Mouse (Mus musculus) forebrain, postnatal 0 days (tissue): ENCODE results near the gene Klhl35. TPM values are rescaled to one million over a fixed set of nuclear protein-coding genes. Genes with fewer than 3 reads are reported as not detected.

Source experiments
- ATAC-seq: fragments of 200-750 bp; cut with Nextera tagmentation; 2 replicates; pipeline ENCODE4 v1.8.0; 2017; ENCODE audit warnings: mild to moderate bottlenecking, moderate library complexity
- DNase-seq: peaks from one replicate; pipeline ENCODE4 v3.0.0-alpha.2; 2015
- H3K27ac ChIP-seq: fragments of 300-500 bp; sonication (generic); 2 replicates; pipeline ENCODE4 v1.5.1; 2014; ENCODE audit warnings: low read depth, mild to moderate bottlenecking, antibody characterized with exemption, low read length, moderate library complexity, mixed read lengths
- H3K27me3 ChIP-seq: fragments of 300-500 bp; sonication (generic); 2 replicates; pipeline ENCODE4 v1.6.1; 2014; ENCODE audit warnings: mild to moderate bottlenecking, low read length, mixed read lengths; ENCODE audit not compliant: insufficient read depth
- H3K36me3 ChIP-seq: fragments of 300-500 bp; sonication (generic); 2 replicates; pipeline ENCODE4 v1.6.1; 2014; ENCODE audit warnings: mild to moderate bottlenecking, moderate library complexity; ENCODE audit not compliant: insufficient read depth
- H3K4me1 ChIP-seq: fragments of 300-500 bp; sonication (generic); 2 replicates; pipeline ENCODE4 v1.6.1; 2014; ENCODE audit warnings: antibody characterized with exemption; ENCODE audit not compliant: insufficient read depth
- H3K4me2 ChIP-seq: fragments of 300-500 bp; sonication (generic); 2 replicates; pipeline ENCODE4 v1.6.1; 2014; ENCODE audit warnings: low read depth, mild to moderate bottlenecking, moderate library complexity
- H3K4me3 ChIP-seq: fragments of 300-500 bp; sonication (generic); 2 replicates; pipeline ENCODE4 v1.5.1; 2014; ENCODE audit warnings: low read depth, low read length, mixed read lengths
- H3K9ac ChIP-seq: fragments of 300-500 bp; sonication (generic); 2 replicates; pipeline ENCODE4 v1.6.1; 2014; ENCODE audit warnings: mild to moderate bottlenecking
- H3K9me3 ChIP-seq: fragments of 300-500 bp; sonication (generic); 2 replicates; pipeline ENCODE4 v1.6.1; 2016; ENCODE audit warnings: low read length
- CTCF ChIP-seq: sonication (generic); IDR thresholded peaks from 2 replicates; pipeline ENCODE4 v1.5.1; 2016; ENCODE audit warnings: antibody characterized with exemption, control low read depth, low read depth
- WGBS: fragments of 180-500 bp; shearing (Covaris S2); extraction: QIAGEN DNeasy Blood & Tissue Kit; methylation state at CpG from one replicate; pipeline ENCODE4 v1.1.7; 2014; 5-methylcytosine and 5-hydroxymethylcytosine counted together
- polyA plus RNA-seq: library from polyadenylated mRNA; unstranded; fragments of >200 nt; fragmentation: Nextera tagmentation; extraction: Ambion mirVana; gene quantifications from 2 replicates; pipeline ENCODE4 v1.2.1, GENCODE M21; 2015
- total RNA-seq: library from RNA; depleted of rRNA; stranded (reverse); fragments of >200 nt; gene quantifications from 2 replicates; pipeline ENCODE4 v1.2.3, GENCODE M21; 2014

The Klhl35 gene
- total and polyA plus RNA-seq, 2 experiments from 2014 or later: 3.4 to 3.8 TPM

DNA sequence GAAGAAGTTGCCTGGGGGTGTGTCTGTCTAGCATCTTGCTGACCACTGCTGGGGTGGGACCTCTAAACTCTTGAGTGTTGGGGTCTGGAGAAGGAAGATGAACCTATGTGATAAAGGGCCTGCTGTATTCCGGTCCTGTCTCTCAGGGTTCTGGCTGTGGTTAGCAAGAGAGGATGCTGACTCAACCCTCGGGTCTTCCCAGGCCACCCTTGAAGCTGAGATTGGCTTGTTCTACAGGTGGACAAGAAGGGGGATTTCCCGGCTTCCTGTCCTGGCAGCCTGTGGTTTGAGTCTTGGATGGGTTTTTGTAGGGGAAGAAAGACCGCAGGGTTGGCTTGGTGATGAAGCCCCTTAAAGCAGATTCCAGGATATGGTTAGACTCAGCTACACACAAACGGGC lies 37.0 kb upstream of the Klhl35 start:
- H3K4me1 ChIP-seq: peaks cover 10% of the 10 kb centered on the region; the same call in 1 of the 2 replicates
- no peak for ATAC-seq
- H3K36me3 ChIP-seq: peaks cover 5% of the 10 kb centered on the region; the same call in 1 of the 2 replicates
- DNase-seq: no peak
- 91% methylated on average over 5 of the region's 5 CpGs for WGBS
- H3K4me2 ChIP-seq: no peak overlapping the region
- no peak overlapping the region for H3K9ac ChIP-seq
- H3K27ac ChIP-seq: no peak overlapping the region
- H3K4me3 ChIP-seq: no peak overlapping the region
- no peaks in the 10 kb centered on the region for H3K27me3 ChIP-seq
- TF ChIP-seq CTCF: no peak
- no peaks in the 10 kb centered on the region for H3K9me3 ChIP-seq

DNA sequence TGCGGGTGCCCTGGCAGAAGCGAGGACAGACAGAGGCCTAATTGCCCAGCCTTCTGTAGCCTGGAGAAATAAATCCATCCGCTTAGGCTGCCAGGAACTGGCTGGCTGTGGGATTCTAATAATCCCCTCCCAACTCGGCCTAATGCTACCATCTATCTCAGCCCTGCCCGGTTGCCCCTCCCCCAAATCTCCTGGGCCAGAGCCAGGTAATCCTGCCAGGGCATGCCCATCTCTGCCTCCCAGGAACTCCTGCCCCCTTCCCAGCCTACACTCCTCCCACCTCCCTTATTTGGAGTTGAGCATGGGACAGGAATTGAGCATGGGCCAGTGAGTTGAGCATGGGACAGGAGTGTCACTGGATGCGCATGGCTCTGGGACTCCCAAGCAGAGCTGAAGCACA lies 36.0 kb upstream of the Klhl35 start:
- H3K4me3 ChIP-seq: no peak overlapping the region
- WGBS: 28% methylated on average over 6 of the region's 6 CpGs
- no peaks in the 10 kb centered on the region for H3K9me3 ChIP-seq
- peak; percentile 28 for ATAC-seq
- peaks cover 10% of the 10 kb centered on the region; the same call in 1 of the 2 replicates for H3K4me1 ChIP-seq
- TF ChIP-seq CTCF: no peak
- no peaks in the 10 kb centered on the region for H3K27me3 ChIP-seq
- peaks cover 5% of the 10 kb centered on the region; the same call in 1 of the 2 replicates for H3K36me3 ChIP-seq
- no peak overlapping the region for H3K9ac ChIP-seq
- no peak overlapping the region for H3K4me2 ChIP-seq
- DNase-seq: peak; percentile 45
- H3K27ac ChIP-seq: no peak overlapping the region

DNA sequence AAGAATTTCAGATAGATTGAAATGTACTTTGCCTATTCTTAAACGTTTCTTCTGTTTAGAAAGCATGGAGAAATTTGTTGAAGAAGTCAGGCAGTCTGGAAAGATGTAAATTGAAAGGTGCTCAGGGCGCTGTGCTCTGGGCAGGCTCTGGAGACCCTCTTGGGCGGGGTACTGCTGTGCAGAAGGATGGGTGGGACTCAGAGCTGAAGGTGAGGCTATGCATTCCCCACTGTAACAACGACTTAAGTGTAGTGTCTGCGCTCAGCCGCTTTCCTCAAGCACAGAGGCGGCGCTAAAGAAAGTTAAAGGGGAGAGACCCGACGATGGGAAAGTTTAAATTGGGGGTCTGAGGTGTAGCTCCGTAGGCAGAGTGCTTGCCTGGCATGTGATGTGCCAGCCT lies 35.6 kb upstream of the Klhl35 start:
- ATAC-seq (no peak), DNase-seq (no peak)
- Histone ChIP-seq H3K4me1 (peaks cover 10% of the 10 kb centered on the region; the same call in 1 of the 2 replicates), H3K4me2 (no peak overlapping the region), H3K27ac (no peak overlapping the region), H3K4me3 (no peak overlapping the region), H3K9ac (no peak overlapping the region), H3K27me3 (no peaks in the 10 kb centered on the region), H3K9me3 (no peaks in the 10 kb centered on the region), H3K36me3 (peaks cover 2% of the 10 kb centered on the region; the same call in 1 of the 2 replicates)
- 60% methylated on average over 11 of the region's 11 CpGs for WGBS
- no peak for TF ChIP-seq CTCF

DNA sequence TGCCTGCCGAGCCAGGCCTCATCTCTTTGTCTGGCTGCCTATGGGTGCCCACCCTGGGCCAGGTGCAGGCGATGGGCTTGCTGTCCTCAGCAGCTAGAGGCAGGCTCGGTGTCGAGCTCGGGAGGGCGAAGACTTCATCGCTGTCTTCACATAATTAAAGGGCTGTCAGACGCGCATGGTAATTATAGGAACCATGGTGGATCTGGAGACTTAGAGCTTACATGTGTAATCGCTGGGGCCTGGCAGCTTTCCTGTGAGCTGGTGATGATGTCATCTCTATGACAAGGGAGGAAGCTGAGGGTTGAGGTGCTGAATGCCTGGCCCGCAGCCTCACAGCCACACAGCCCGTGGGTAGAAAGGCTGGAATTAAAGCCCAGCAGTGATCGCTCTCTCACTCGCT lies 33.6 kb upstream of the Klhl35 start:
- H3K9me3 ChIP-seq: no peaks in the 10 kb centered on the region
- H3K27me3 ChIP-seq: no peaks in the 10 kb centered on the region
- WGBS: 27% methylated on average over 14 of the region's 14 CpGs
- DNase-seq: peak; percentile 78
- ATAC-seq: peak; percentile 83
- H3K4me3 ChIP-seq: no peak overlapping the region
- peak overlapping the region; percentile 68 for H3K27ac ChIP-seq
- no peak for TF ChIP-seq CTCF
- no peak overlapping the region for H3K4me2 ChIP-seq
- no peak overlapping the region for H3K9ac ChIP-seq
- peaks cover 3% of the 10 kb centered on the region; the same call in 1 of the 2 replicates for H3K36me3 ChIP-seq
- H3K4me1 ChIP-seq: peaks cover 10% of the 10 kb centered on the region; the same call in 1 of the 2 replicates

DNA sequence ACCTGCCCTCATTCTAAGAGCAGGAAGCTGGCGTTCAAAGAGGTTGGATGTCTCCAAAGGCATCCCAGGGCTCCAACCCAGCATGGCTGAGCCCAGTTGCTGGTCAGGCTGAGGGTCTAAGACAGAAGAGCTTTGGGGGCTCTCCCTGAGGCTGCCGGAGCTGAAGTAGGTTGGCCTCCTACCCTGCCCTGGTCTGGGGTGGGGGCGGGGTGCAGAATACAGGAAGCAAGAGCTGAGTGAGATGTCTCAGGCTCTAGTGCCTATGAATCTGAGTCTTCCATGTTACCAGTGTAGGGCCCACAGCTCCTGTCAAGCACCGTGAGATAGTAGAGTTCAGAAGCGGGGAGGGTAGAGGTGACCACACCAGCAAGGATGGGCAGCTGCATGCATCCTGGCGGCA lies 32.9 kb upstream of the Klhl35 start:
- Histone ChIP-seq H3K27ac (peak overlapping the region; percentile 68; the same call in 1 of the 2 replicates), H3K9me3 (no peaks in the 10 kb centered on the region), H3K4me2 (no peak overlapping the region), H3K36me3 (peaks cover 6% of the 10 kb centered on the region; the same call in 1 of the 2 replicates), H3K4me1 (peaks cover 10% of the 10 kb centered on the region; the same call in 1 of the 2 replicates), H3K9ac (no peak overlapping the region), H3K27me3 (no peaks in the 10 kb centered on the region), H3K4me3 (no peak overlapping the region)
- DNase-seq (no peak), ATAC-seq (no peak)
- no peak for TF ChIP-seq CTCF
- 92% methylated on average over 6 of the region's 6 CpGs for WGBS

DNA sequence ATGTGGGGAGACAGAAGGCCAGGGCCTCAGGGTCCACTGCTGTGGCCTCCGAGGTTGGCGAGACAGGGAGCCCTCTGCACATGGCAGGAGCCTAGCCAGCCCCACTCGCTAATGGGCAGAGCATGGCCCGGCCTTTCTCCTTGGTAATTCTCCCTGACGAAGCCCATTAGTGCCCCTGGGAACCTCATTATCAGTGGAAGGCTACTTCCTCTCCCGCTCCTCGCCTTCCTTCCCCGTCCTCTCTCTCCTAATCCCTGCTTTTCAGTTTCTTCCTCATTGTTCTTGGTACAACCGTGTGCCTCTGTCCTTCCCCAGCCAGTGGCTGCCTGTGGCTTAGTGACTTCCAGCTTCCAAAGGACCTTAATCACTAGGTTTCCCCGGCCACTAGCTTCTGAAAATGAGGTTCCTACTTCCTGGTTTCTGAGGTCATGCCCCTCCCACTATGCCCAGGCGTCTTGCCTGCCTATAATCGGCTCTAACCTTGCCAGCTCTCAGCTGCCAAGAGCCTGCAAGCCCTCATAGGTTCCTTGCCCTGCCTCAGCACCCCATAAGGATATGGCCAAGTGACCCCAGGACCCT lies 31.0 kb upstream of the Klhl35 start:
- H3K4me3 ChIP-seq: no peak overlapping the region
- H3K4me2 ChIP-seq: no peak overlapping the region
- no peak overlapping the region for H3K27ac ChIP-seq
- H3K36me3 ChIP-seq: peaks cover 10% of the 10 kb centered on the region; the same call in 1 of the 2 replicates
- H3K9ac ChIP-seq: no peak overlapping the region
- whole genome bisulfite sequencing: 24% methylated on average over 12 of the region's 12 CpGs
- TF ChIP-seq CTCF: no peak
- H3K4me1 ChIP-seq: peaks cover 10% of the 10 kb centered on the region; the same call in 1 of the 2 replicates
- ATAC-seq (no peak), DNase-seq (no peak)
- no peaks in the 10 kb centered on the region for H3K27me3 ChIP-seq
- no peaks in the 10 kb centered on the region for H3K9me3 ChIP-seq

DNA sequence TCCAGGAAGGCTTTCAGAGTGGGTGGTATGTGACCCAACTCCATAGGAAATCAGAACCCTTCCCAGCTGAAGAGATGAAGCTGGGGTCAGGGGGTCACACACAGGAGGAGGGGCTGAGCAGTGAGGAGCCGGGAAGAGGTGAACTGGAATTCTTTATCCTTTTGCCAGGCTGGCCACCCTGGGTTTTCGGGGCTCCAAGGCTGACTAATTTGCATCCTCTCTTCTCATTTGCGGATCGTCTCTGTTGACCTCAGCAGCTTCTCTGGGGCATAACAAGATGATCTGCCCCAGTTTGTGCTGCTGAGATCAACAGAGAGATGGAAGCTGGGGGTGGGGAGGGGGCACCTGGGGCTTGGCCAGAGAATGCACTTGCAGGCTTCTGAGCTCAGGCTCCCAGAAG lies 29.3 kb upstream of the Klhl35 start:
- Histone ChIP-seq H3K4me1 (peaks cover 10% of the 10 kb centered on the region; the same call in 1 of the 2 replicates), H3K27me3 (no peaks in the 10 kb centered on the region), H3K4me2 (no peak overlapping the region), H3K9me3 (no peaks in the 10 kb centered on the region), H3K4me3 (no peak overlapping the region), H3K9ac (no peak overlapping the region), H3K36me3 (peaks cover 14% of the 10 kb centered on the region), H3K27ac (no peak overlapping the region)
- TF ChIP-seq CTCF: no peak
- ATAC-seq (no peak), DNase-seq (no peak)
- WGBS: 12% methylated on average over 4 of the region's 4 CpGs
